Mouse (Mus musculus) stomach, postnatal 0 days (tissue): ENCODE measurements around the gene St6galnac6. TPM values are rescaled to one million over a fixed set of nuclear protein-coding genes. Genes with fewer than 3 reads are reported as not detected.

Experiments
- ATAC-seq: fragments of 200-750 bp; cut with Nextera tagmentation; 2 replicates; pipeline ENCODE4 v1.8.0; 2017; ENCODE audit not compliant: low FRiP score, low TSS enrichment
- DNase-seq: peaks from one replicate; pipeline ENCODE4 v3.0.0-alpha.2; 2016; ENCODE audit warnings: low spot score
- H3K27ac ChIP-seq: fragments of 300-500 bp; sonication (generic); replicated peaks from 2 replicates; pipeline ENCODE4 v1.5.1; 2014; ENCODE audit warnings: mild to moderate bottlenecking, control low read depth
- H3K27me3 ChIP-seq: fragments of 300-500 bp; sonication (generic); 2 replicates; pipeline ENCODE4 v1.6.1; 2014; ENCODE audit warnings: low read length; ENCODE audit not compliant: control insufficient read depth, insufficient read depth
- H3K36me3 ChIP-seq: fragments of 300-500 bp; sonication (generic); 2 replicates; pipeline ENCODE4 v1.6.1; 2014; ENCODE audit warnings: low read length, mixed read lengths; ENCODE audit not compliant: control insufficient read depth, insufficient read depth
- H3K4me1 ChIP-seq: fragments of 300-500 bp; sonication (generic); replicated peaks from 2 replicates; pipeline ENCODE4 v1.6.1; 2014; ENCODE audit warnings: antibody characterized with exemption; ENCODE audit not compliant: control insufficient read depth, insufficient read depth
- H3K4me2 ChIP-seq: fragments of 300-500 bp; sonication (generic); replicated peaks from 2 replicates; pipeline ENCODE4 v1.6.1; 2014; ENCODE audit warnings: low read depth, mild to moderate bottlenecking, control low read depth, moderate library complexity
- H3K4me3 ChIP-seq: fragments of 300-500 bp; sonication (generic); 2 replicates; pipeline ENCODE4 v1.5.1; 2014; ENCODE audit warnings: low read depth, low read length, control low read depth
- H3K9ac ChIP-seq: fragments of 300-500 bp; sonication (generic); 2 replicates; pipeline ENCODE4 v1.6.1; 2014; ENCODE audit warnings: mild to moderate bottlenecking, low read length, control low read depth, mixed read lengths
- H3K9me3 ChIP-seq: fragments of 300-500 bp; sonication (generic); 2 replicates; pipeline ENCODE4 v1.6.1; 2016; ENCODE audit warnings: low read length; ENCODE audit not compliant: control insufficient read depth
- CTCF ChIP-seq: IDR thresholded peaks from 2 replicates; pipeline ENCODE4 v1.5.1; 2016; ENCODE audit warnings: antibody characterized with exemption, low read depth, mild to moderate bottlenecking, moderate library complexity
- EP300 ChIP-seq: optimal IDR thresholded peaks from 2 replicates; pipeline ENCODE3; 2016; ENCODE audit warnings: antibody characterized with exemption
- WGBS: fragments of 180-500 bp; shearing (Covaris S2); extraction: QIAGEN DNeasy Blood & Tissue Kit; methylation state at CpG from one replicate; pipeline ENCODE4 v1.1.7; 2014; 5-methylcytosine and 5-hydroxymethylcytosine counted together
- polyA plus RNA-seq: library from polyadenylated mRNA; unstranded; fragments of >200 nt; fragmentation: Nextera tagmentation; extraction: Ambion mirVana; gene quantifications from 2 replicates; pipeline ENCODE4 v1.2.1, GENCODE M21; 2015

The St6galnac6 gene
- polyA plus RNA-seq, 1 experiment from 2014 or later, result 9.1 TPM

DNA sequence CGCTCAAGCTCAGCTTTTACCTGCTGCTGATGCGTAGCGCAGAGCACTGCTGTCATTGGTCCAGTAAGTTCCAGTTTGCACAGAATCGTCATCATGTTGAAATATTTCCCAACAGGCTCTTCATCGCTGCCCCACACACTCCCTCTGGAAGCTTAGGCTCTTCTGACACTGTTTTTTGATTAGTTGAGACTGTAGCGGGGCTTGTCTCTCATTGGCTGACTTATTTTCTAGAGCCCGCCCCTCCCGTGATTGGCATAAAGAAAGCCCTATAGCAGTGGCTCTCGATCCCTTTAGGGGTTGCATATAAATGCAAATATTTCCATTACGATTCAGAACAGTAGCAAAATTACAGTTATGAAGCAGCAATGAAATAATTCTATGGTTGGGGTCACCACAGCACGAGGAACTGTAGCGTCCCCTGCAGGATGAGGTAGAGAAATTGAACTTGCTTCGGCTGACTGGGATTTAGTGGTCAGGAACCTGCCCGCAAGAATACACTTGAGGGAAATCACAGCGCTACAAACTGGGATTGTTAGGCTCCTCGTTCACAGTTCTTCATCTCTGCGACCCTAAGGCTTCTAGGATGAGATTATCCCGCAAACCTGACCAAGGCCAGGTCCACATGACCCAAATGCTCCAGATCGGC is 17.9 kb upstream of the St6galnac6 start:
- Histone ChIP-seq H3K9me3 (no peaks in the 10 kb centered on the region), H3K27ac (no peak overlapping the region), H3K36me3 (no peaks in the 10 kb centered on the region), H3K4me2 (no peak overlapping the region), H3K9ac (no peak overlapping the region), H3K27me3 (no peaks in the 10 kb centered on the region), H3K4me3 (no peak overlapping the region), H3K4me1 (no peaks in the 10 kb centered on the region; the same call in 1 of the 2 replicates)
- no peak for ATAC-seq
- 43% methylated on average over 19 of the region's 19 CpGs for WGBS
- no peak for DNase-seq
- TF ChIP-seq CTCF, result peak; percentile 28
- TF ChIP-seq EP300, result no peak

DNA sequence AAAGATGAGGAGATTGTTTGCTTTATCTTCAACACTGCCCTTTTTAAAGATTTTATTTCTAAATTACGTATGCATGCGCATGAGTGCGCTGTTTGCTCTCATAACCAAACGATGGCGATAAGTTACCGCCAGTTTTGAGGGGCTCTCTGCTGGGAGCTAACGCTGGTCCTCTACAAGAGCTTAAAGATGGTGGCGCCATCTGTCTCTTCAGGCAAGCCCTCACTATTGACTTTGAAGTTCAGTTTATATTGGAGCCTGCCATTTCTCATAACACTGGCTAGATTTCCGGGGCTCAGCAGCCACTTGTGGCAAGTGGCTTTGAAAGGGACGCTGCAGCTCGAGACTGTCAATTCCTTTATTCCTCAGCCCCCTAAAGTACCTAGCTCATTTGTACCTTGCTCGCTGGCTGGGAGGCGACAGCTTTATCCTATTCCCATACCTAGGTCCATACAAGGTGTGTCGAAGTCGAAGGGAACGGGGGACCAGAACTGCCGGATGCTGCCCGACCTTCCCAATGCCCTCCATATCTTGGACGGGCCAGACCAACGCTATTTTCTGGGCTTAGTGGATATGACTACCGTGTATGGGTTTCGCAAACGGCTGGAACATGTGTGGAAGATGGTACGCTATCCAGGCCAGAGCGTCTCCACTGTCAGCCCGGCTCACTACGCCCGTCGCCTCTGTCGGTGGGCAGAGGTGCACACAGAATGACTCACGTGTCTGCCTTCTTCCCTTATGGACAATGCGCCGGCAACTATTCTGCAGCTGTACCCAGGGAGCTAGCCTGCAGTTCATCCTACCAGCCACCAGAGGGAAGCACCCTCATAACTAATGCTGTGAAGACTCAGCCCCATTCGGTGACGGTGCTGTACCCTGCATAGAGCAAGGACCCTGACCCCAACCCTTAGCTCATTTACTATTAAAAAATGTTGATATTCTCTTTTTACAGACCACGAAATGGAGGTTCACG is 16.4 kb upstream of the St6galnac6 start:
- no peaks in the 10 kb centered on the region for H3K36me3 ChIP-seq
- no peaks in the 10 kb centered on the region for H3K9me3 ChIP-seq
- H3K4me3 ChIP-seq, result no peak overlapping the region
- TF ChIP-seq CTCF (peak; percentile 99), EP300 (no peak)
- H3K4me1 ChIP-seq, result no peaks in the 10 kb centered on the region; the same call in 1 of the 2 replicates
- H3K27me3 ChIP-seq, result no peaks in the 10 kb centered on the region
- ATAC-seq (peak; percentile 72), DNase-seq (peak; percentile 77)
- H3K27ac ChIP-seq, result no peak overlapping the region
- WGBS, result 14% methylated on average over 37 of the region's 37 CpGs
- H3K4me2 ChIP-seq, result peak overlapping the region; percentile 45
- H3K9ac ChIP-seq, result no peak overlapping the region

DNA sequence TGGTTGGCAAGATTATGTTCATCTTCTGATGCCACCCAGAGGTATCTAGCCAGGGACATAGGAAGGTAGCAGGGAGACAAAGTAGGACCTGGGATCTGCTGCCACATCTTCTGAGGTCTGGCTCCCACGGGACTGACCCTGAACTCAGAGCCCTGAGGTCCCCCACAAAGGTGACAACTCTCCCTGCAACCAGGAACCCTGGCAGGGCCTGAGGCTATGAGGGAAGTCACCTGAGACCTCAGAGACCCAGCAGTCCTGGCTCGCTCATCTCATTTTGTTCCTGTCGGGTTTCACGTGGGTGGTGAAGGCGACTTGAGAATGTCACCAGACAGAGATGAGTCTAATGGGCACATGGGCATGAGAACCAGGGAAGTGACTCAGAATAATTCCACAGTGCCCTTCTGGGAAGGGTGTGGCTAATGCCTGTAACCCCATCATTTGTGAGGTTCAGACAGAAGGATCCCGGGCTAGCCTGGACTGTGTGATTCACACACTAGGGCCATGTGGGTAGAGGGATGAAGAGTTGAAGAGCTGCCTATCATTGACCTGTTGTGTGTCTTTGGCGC is 14.3 kb upstream of the St6galnac6 start:
- Histone ChIP-seq H3K27ac (no peak overlapping the region), H3K36me3 (no peaks in the 10 kb centered on the region), H3K9ac (no peak overlapping the region), H3K4me3 (no peak overlapping the region), H3K4me1 (no peaks in the 10 kb centered on the region; the same call in 1 of the 2 replicates), H3K9me3 (no peaks in the 10 kb centered on the region), H3K4me2 (no peak overlapping the region), H3K27me3 (no peaks in the 10 kb centered on the region)
- ATAC-seq, result no peak
- DNase-seq, result no peak
- no peak for TF ChIP-seq EP300
- TF ChIP-seq CTCF, result no peak
- 88% methylated on average over 7 of the region's 7 CpGs for WGBS

DNA sequence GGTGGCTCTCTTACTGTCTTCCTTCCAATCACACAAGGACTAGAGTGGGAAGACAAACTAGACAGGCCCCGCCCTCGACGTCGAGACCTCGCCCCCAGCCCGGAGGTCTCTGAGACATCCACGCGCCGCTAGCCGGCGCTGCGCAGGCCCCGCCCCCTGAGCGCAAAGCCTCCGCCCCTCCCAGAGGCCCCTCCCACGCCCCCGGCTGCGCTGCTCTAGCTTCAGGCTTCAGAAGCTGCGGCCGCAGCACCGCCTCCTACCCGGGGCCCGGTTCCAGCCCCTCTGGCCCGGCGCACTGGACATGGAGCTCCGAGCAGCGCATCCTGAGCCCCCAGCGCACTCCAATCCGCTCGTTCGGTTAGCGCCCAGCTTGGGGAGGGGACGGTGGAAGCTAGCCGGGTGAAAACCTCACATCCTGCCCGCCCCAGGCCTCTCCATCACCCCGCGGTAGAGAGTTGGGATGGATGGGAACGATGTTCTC is 12.6 kb upstream of the St6galnac6 start, which contains the start of gene St6galnac4:
Gene St6galnac4, plus strand, starts transcription at position 225 of the 481 bp plus-strand sequence.
- Histone ChIP-seq H3K27ac (peak within 1 kb of the TSS; percentile 67), H3K4me1 (no peaks in the 10 kb centered on the region; the same call in 1 of the 2 replicates), H3K9me3 (no peaks in the 10 kb centered on the region), H3K9ac (peak within 1 kb of the TSS; percentile 53), H3K4me3 (peak within 1 kb of the TSS; percentile 49), H3K36me3 (no peaks in the 10 kb centered on the region), H3K27me3 (no peaks in the 10 kb centered on the region), H3K4me2 (peak within 1 kb of the TSS; percentile 71)
- DNase-seq (peak; percentile 88), ATAC-seq (peak; percentile 90)
- TF ChIP-seq EP300, result no peak
- TF ChIP-seq CTCF, result peak; percentile 71
- WGBS, result under 1% methylated on average over 38 of the region's 38 CpGs

DNA sequence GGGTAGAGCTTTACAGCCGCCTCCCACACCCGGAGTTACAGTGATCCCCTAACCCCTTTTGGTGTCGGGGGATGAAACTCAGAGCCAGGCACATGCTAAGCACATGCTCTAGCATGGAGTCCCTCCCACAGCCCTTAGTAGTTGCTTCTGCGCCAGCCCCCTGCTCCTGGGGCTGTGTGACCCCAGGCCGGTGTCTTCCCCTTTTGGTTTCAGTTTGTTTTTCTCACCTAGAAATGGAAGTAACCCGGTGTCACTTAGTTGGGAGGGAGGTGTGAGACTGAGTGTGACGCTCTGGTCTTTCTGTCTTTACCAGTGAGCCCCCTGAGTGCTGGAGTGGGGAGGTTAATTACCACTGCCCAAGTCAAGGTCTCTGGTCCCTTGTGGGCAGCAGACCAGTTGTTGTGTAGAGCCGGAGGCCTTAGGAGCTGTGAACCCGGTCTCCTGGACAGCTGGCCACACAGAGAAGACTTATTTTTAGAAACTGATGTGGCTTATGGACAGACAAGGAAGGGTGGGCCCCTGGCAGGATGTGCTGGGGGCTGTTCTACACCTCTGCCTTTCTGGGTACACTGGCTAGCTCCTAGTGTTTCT is 11.7 kb upstream of the St6galnac6 start:
- Histone ChIP-seq H3K9me3 (no peaks in the 10 kb centered on the region), H3K4me2 (peak overlapping the region; percentile 71), H3K4me3 (peak overlapping the region; percentile 49), H3K9ac (peak overlapping the region; percentile 53), H3K27ac (peak overlapping the region; percentile 67), H3K27me3 (no peaks in the 10 kb centered on the region), H3K36me3 (no peaks in the 10 kb centered on the region), H3K4me1 (no peaks in the 10 kb centered on the region; the same call in 1 of the 2 replicates)
- TF ChIP-seq EP300, result no peak
- TF ChIP-seq CTCF, result no peak
- ATAC-seq, result no peak
- WGBS, result 39% methylated on average over 9 of the region's 9 CpGs
- no peak for DNase-seq
